Mouse (Mus musculus) E14TG2a.4 (cell line): ENCODE data around the gene Rpl7a.

Source experiments
- CTCF ChIP-seq: conservative IDR thresholded peaks from 2 replicates; pipeline ENCODE4 v1.5.1; 2014; ENCODE audit warnings: low read length
- NANOG ChIP-seq: IDR thresholded peaks from 2 replicates; pipeline ENCODE4 v1.6.1; 2014; ENCODE audit warnings: borderline replicate concordance, low read length, mixed read lengths
- POU5F1 ChIP-seq: IDR thresholded peaks from 2 replicates; pipeline ENCODE4 v1.6.1; 2014; ENCODE audit warnings: low read length, borderline replicate concordance

DNA sequence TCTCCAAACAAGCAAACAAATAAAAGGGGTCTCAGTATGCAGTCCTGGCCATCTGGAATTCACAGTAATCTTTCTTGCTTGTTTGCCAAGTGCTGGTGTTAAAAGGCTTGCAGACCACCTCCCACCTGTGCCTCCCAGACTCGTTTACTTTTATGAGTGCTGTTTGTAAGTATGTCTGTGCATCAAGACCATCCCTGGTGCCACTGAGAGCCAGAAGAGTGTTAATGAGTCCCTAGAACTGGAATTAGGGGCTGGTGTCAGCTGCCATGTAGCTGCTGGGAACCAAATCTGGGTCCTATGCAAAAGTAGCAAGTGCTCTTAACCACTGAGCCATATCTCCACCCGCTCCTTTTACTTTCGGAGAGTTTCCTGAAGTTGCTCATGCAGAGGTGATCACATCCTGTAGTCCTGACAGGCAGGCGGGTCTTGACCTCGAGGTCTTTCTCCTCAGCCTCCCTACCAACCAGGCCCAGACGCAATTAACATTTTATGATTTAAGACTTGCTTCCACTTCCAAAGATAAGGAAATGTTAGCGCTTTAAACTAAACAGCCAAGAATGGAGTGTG, 8.6 kb upstream of the Rpl7a start:
- no peak for TF ChIP-seq NANOG
- TF ChIP-seq CTCF, result no peak
- TF ChIP-seq POU5F1, result no peak
